In the genomic region with DNA sequence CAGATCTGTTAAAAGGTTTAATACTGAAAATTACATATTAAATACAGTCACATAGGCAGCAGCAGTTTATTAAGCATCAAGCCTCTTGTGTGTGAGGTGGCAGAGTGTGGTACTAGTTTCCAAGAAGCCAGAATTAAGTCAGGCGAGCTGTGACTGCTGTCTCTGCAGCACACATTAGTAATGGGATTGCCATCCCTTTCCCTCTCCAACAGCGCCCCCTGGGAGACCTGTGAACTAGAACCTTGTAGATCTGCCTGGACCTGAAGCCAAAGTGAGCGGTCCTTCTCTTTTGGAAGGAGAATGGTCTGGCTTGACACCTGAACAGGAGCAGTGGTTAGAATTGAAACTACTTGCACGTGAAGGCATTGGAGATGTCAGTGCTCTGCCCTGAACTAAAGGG, we compare ENCODE assay signal across 8 mouse cellular contexts. TPM values are rescaled to one million over a fixed set of nuclear protein-coding genes. Genes with fewer than 3 reads are reported as not detected.
DNase-seq lines count a peak whose midpoint lies in the region; ATAC-seq and TF ChIP-seq lines count a peak whose summit lies in the region.

No protein-coding gene starts in this region.

- no peak overlapping the region for H3K4me2 ChIP-seq in forebrain, postnatal 0 days (ENCODE audit: low read depth)
- H3K4me2 ChIP-seq in forebrain, embryonic 13.5 days: no peak overlapping the region

- H3K27ac ChIP-seq in forebrain, postnatal 0 days (ENCODE audit: low read depth, low read length): no peak overlapping the region
- no peak overlapping the region for H3K27ac ChIP-seq in forebrain, embryonic 13.5 days

- TF ChIP-seq CTCF in forebrain, postnatal 0 days (IDR thresholded peaks at IDR 0.05; ENCODE audit: low read depth): peak; percentile 63

- no peaks in the 10 kb centered on the region for H3K9me3 ChIP-seq in forebrain, postnatal 0 days (ENCODE audit: low read length)
- no peaks in the 10 kb centered on the region for H3K9me3 ChIP-seq in forebrain, embryonic 13.5 days (replicated peaks)

- DNase-seq in forebrain, postnatal 0 days: peak; percentile 47
- peak; percentile 80 for DNase-seq in 3T3-L1 (ENCODE audit: low read depth, low spot score)
- DNase-seq in adrenal gland, postnatal 10 days: peak; percentile 83
- peak; percentile 66 for DNase-seq in embryo, embryonic 11 days
- DNase-seq in kidney, postnatal 25 days: peak; percentile 77 to 78
- peak; percentile 47 to 78 for DNase-seq in lung, postnatal 4 days
- DNase-seq in thymus, postnatal 25 days: peak; percentile 43

- H3K27me3 ChIP-seq in forebrain, postnatal 0 days (ENCODE audit: insufficient read depth, low read length): no peaks in the 10 kb centered on the region
- H3K27me3 ChIP-seq in forebrain, embryonic 13.5 days: no peaks in the 10 kb centered on the region

- peaks cover 49% of the 10 kb centered on the region for H3K36me3 ChIP-seq in forebrain, postnatal 0 days (ENCODE audit: insufficient read depth)
- H3K36me3 ChIP-seq in forebrain, embryonic 13.5 days (ENCODE audit: poor library complexity, severe bottlenecking): peaks cover 52% of the 10 kb centered on the region

- ATAC-seq in forebrain, postnatal 0 days: no peak
- ATAC-seq in forebrain, embryonic 13.5 days: no peak

- 51% methylated on average over 4 of the region's 4 CpGs for WGBS in forebrain, postnatal 0 days
- WGBS in forebrain, embryonic 13.5 days: 65% methylated on average over 4 of the region's 4 CpGs

- H3K4me1 ChIP-seq in forebrain, postnatal 0 days (ENCODE audit: insufficient read depth): no peaks in the 10 kb centered on the region
- no peaks in the 10 kb centered on the region for H3K4me1 ChIP-seq in forebrain, embryonic 13.5 days

- no peak overlapping the region for H3K9ac ChIP-seq in forebrain, postnatal 0 days
- no peak overlapping the region for H3K9ac ChIP-seq in forebrain, embryonic 13.5 days

- no peak overlapping the region for H3K4me3 ChIP-seq in forebrain, postnatal 0 days (ENCODE audit: low read depth, low read length)
- no peak overlapping the region for H3K4me3 ChIP-seq in forebrain, embryonic 13.5 days

RNA-seq across cellular contexts. Expression of a gene that starts 18.8 kb away (rescaled TPM):
- 94.6 and 100 TPM in 2 replicates for total RNA-seq in forebrain, postnatal 0 days (2014; rRNA removed)
- 171 and 183 TPM in 2 replicates for polyA plus RNA-seq in forebrain, postnatal 0 days (2015; fragmentation: Nextera tagmentation; extraction: Ambion mirVana)
- 126 and 127 TPM in 2 replicates for polyA plus RNA-seq in forebrain, embryonic 13.5 days (2015; fragmentation: Nextera tagmentation; extraction: Ambion mirVana)
- total RNA-seq in adrenal gland, postnatal 10 days (2021): 100 to 1,000 TPM; 806 to 826 TPM

RNA-seq across cellular contexts. Expression of a gene that starts 44.9 kb away (rescaled TPM):
- 56.7 and 61.2 TPM in 2 replicates for total RNA-seq in forebrain, postnatal 0 days (2014; rRNA removed)
- 66.5 and 72.5 TPM in 2 replicates for polyA plus RNA-seq in forebrain, postnatal 0 days (2015; fragmentation: Nextera tagmentation; extraction: Ambion mirVana)
- 27.0 and 28.9 TPM in 2 replicates for polyA plus RNA-seq in forebrain, embryonic 13.5 days (2015; fragmentation: Nextera tagmentation; extraction: Ambion mirVana)
- total RNA-seq in adrenal gland, postnatal 10 days (2021): 10 to 100 TPM; 69.3 to 83.3 TPM

RNA-seq across cellular contexts. Expression of a gene that starts 56.8 kb away (rescaled TPM):
- total RNA-seq in forebrain, postnatal 0 days (2014; rRNA removed): 45.4 and 52.2 TPM in 2 replicates
- polyA plus RNA-seq in forebrain, postnatal 0 days (2015; fragmentation: Nextera tagmentation; extraction: Ambion mirVana): 32.8 and 38.9 TPM in 2 replicates
- polyA plus RNA-seq in forebrain, embryonic 13.5 days (2015; fragmentation: Nextera tagmentation; extraction: Ambion mirVana): 14.7 and 16.1 TPM in 2 replicates
- total RNA-seq in adrenal gland, postnatal 10 days (2021): 100 to 1,000 TPM in 1 of 2 experiments, 10 to 100 TPM in 1; 85.7 to 119 TPM
